Mouse (Mus musculus) CH12.LX (cell line): Measurements from ENCODE around the gene Kpnb1. TPM values are rescaled to one million over a fixed set of nuclear protein-coding genes. Genes with fewer than 3 reads are reported as not detected.
A peak's percentile ranks its signal among the peaks of the same experiment; 100 is the strongest.
"Not testable (repeated sequence)": the region's sequence is repeated elsewhere in the genome, so short reads cannot be mapped to it uniquely, and the experiment has no call there.

ENCODE experiments used
- DNase-seq: peaks from one replicate; pipeline ENCODE4 v3.0.0-alpha.2; 2013; ENCODE audit errors: extremely low read depth
- H3K27ac ChIP-seq: 2 replicates; pipeline ENCODE4 v1.5.1; 2012; ENCODE audit warnings: low read depth, mild to moderate bottlenecking, control low read depth, moderate library complexity; ENCODE audit not compliant: insufficient read depth
- H3K27me3 ChIP-seq: replicated peaks from 2 replicates; pipeline ENCODE3; 2012; ENCODE audit warnings: inconsistent platforms
- H3K36me3 ChIP-seq, 2 experiments: replicated peaks in 1 of 2; 2 replicates each; pipeline versions ENCODE3 to v1.6.1; 2012; ENCODE audit warnings: inconsistent platforms in 1 of 2, low read length in 1 of 2, mild to moderate bottlenecking in 1 of 2, mixed read lengths in 1 of 2, moderate library complexity in 1 of 2; ENCODE audit not compliant: control insufficient read depth in 1 of 2, insufficient read depth in 1 of 2
- H3K4me1 ChIP-seq, 2 experiments: 2 replicates each; pipeline ENCODE4 v1.6.1; 2012; ENCODE audit warnings: inconsistent platforms in 1 of 2, moderate library complexity in 1 of 2; ENCODE audit not compliant: insufficient read depth in 2 of 2, control insufficient read depth in 1 of 2
- H3K4me2 ChIP-seq: 2 replicates; pipeline ENCODE4 v1.6.1; 2012; ENCODE audit warnings: low read depth, mild to moderate bottlenecking, control low read depth; ENCODE audit not compliant: poor library complexity, insufficient read depth, severe bottlenecking
- H3K4me3 ChIP-seq, 3 experiments: fragments of 150-350 bp in 1 of 3; sonication (generic) in 1 of 3; replicated peaks in 1 of 3; 2 replicates each; pipeline versions ENCODE3 to v1.5.1; 2011 to 2012; ENCODE audit warnings: low read depth in 2 of 3, low read length in 2 of 3, mild to moderate bottlenecking in 2 of 3, moderate library complexity in 2 of 3, control low read depth in 1 of 3, improper control_type of control experiment in 1 of 3, inconsistent platforms in 1 of 3, mixed read lengths in 1 of 3; ENCODE audit not compliant: poor library complexity in 1 of 3
- H3K79me2 ChIP-seq: replicated peaks from 2 replicates; pipeline ENCODE4 v1.6.1; 2012; ENCODE audit warnings: mild to moderate bottlenecking, moderate library complexity; ENCODE audit not compliant: control insufficient read depth, poor library complexity, insufficient read depth, severe bottlenecking; ENCODE audit errors: extremely low read depth
- H3K9ac ChIP-seq: 2 replicates; pipeline ENCODE4 v1.6.1; 2012; ENCODE audit warnings: low read depth, mild to moderate bottlenecking, control low read depth, moderate library complexity; ENCODE audit not compliant: insufficient read depth
- H3K9me3 ChIP-seq: replicated peaks from 2 replicates; pipeline ENCODE3; 2012; ENCODE audit warnings: low read length, inconsistent platforms, mixed read lengths
- BHLHE40 ChIP-seq: IDR thresholded peaks from 2 replicates; pipeline ENCODE4 v1.6.1; 2011; ENCODE audit warnings: mild to moderate bottlenecking, low read depth, low read length, improper control_type of control experiment
- CHD2 ChIP-seq: IDR thresholded peaks from 2 replicates; pipeline ENCODE4 v1.6.1; 2011; ENCODE audit warnings: low read length, improper control_type of control experiment
- CTCF ChIP-seq, 2 experiments: IDR thresholded peaks in 1 of 2; conservative IDR thresholded peaks in 1 of 2; 2 replicates each; pipeline ENCODE4 v1.5.1; 2011 to 2012; ENCODE audit warnings: low read depth in 2 of 2, low read length in 2 of 2, improper control_type of control experiment in 1 of 2, inconsistent platforms in 1 of 2, mild to moderate bottlenecking in 1 of 2, moderate library complexity in 1 of 2
- ELF1 ChIP-seq: IDR thresholded peaks from 2 replicates; pipeline ENCODE4 v1.6.1; 2014; ENCODE audit warnings: low read depth, mild to moderate bottlenecking, inconsistent platforms, low read length, improper control_type of control experiment
- ETS1 ChIP-seq: conservative IDR thresholded peaks from 2 replicates; pipeline ENCODE4 v1.6.1; 2012; ENCODE audit warnings: low read depth, mild to moderate bottlenecking, inconsistent platforms, low read length, improper control_type of control experiment, moderate library complexity
- JUND ChIP-seq: conservative IDR thresholded peaks from 2 replicates; pipeline ENCODE4 v1.6.1; 2011; ENCODE audit warnings: low read depth, low read length, improper control_type of control experiment
- MAX ChIP-seq: IDR thresholded peaks from 2 replicates; pipeline ENCODE4 v1.6.1; 2011; ENCODE audit warnings: low read length, improper control_type of control experiment
- MAZ ChIP-seq: IDR thresholded peaks from 2 replicates; pipeline ENCODE4 v1.6.1; 2012; ENCODE audit warnings: low read depth, mild to moderate bottlenecking, inconsistent platforms, low read length, improper control_type of control experiment, moderate library complexity
- MXI1 ChIP-seq: IDR thresholded peaks from 2 replicates; pipeline ENCODE4 v1.6.1; 2011; ENCODE audit warnings: mild to moderate bottlenecking, low read depth, low read length, improper control_type of control experiment
- NELFE ChIP-seq: IDR thresholded peaks from 2 replicates; pipeline ENCODE4 v1.6.1; 2011; ENCODE audit warnings: low read depth, low read length, improper control_type of control experiment
- RCOR1 ChIP-seq: conservative IDR thresholded peaks from 2 replicates; pipeline ENCODE4 v1.6.1; 2012; ENCODE audit warnings: low read depth, mild to moderate bottlenecking, inconsistent platforms, low read length, improper control_type of control experiment
- TBP ChIP-seq: conservative IDR thresholded peaks from 2 replicates; pipeline ENCODE4 v1.6.1; 2011; ENCODE audit warnings: low read depth, low read length, improper control_type of control experiment
- USF2 ChIP-seq: conservative IDR thresholded peaks from 2 replicates; pipeline ENCODE4 v1.6.1; 2011; ENCODE audit warnings: low read depth, low read length, improper control_type of control experiment
- ZMIZ1 ChIP-seq: IDR thresholded peaks from 2 replicates; pipeline ENCODE4 v1.6.1; 2012; ENCODE audit warnings: low read depth, mild to moderate bottlenecking, inconsistent platforms, low read length, improper control_type of control experiment
- ZNF384 ChIP-seq: IDR thresholded peaks from 2 replicates; pipeline ENCODE4 v1.6.1; 2012; ENCODE audit warnings: low read depth, low read length, improper control_type of control experiment, inconsistent platforms
- dilution Hi-C: fragments of 300-500 bp; cut with MboI; formaldehyde crosslinking; loops from 2 replicates; pipeline ENCODE4 v1.14.3; 2020; ENCODE audit warnings: low sequenced_read_pairs; ENCODE audit not compliant: extremely low pct_unique_long_range_greater_than_20kb, extremely low pct_ligation_motif_present
- in situ Hi-C: fragments of 300-500 bp; cut with MboI; formaldehyde crosslinking; loops from 3 replicates; pipeline ENCODE4 v1.14.3; 2019; ENCODE audit warnings: low sequenced_read_pairs, low pct_ligation_motif_present, low pct_unique_long_range_greater_than_20kb, mixed read lengths
- polyA plus RNA-seq: library from polyadenylated mRNA; unstranded; fragments of >175 nt; gene quantifications from 2 replicates; pipeline ENCODE4 v1.2.1, GENCODE M21; 2012; ENCODE audit warnings: low read depth; ENCODE audit not compliant: insufficient read length
- total RNA-seq, 2 experiments: library from RNA; depleted of rRNA; stranded (reverse); fragments of 300-350 nt in 1 of 2; fragments of >200 nt in 1 of 2; gene quantifications; 2 replicates each; pipeline ENCODE4 v1.2.3; 2012 to 2014

Gene Kpnb1
- total and polyA plus RNA-seq, 3 experiments: 194 to 411 (median 234) TPM

GRCm38 (mm10) chr11:97189645-97190044, 2.0 kb upstream of the Kpnb1 start:
- H3K27me3 ChIP-seq: not testable (repeated sequence)
- H3K4me1 ChIP-seq: peaks cover 12 to 59% of the 10 kb centered on the region in 2 experiments
- peak; percentile 21; the same call in 1 of the 2 replicates for TF ChIP-seq MAX
- peak in 1 of 2 experiments; percentile 38; a peak in 2 of 4 replicates for TF ChIP-seq CTCF (conservative IDR thresholded peaks at IDR 0.05 in 1 of 2, IDR thresholded peaks at IDR 0.05 in 1 of 2; ENCODE audit: low read depth in 2 of 2, low read length in 2 of 2)
- 0 out of 2 replicates have a peak, but pooled peaks have one; percentile 45 for TF ChIP-seq ZNF384
- TF ChIP-seq, all 38 proteins: peak for 3; not testable (repeated sequence) for 35
- peak overlapping the region; percentile 21; the same call in 1 of the 2 replicates for H3K27ac ChIP-seq
- H3K4me2 ChIP-seq: peak overlapping the region; percentile 86
- H3K9me3 ChIP-seq, in situ Hi-C loops, dilution Hi-C loops, DNase-seq, H3K4me3 ChIP-seq: not testable (repeated sequence)
- peak overlapping the region; percentile 92; the same call in 1 of the 2 replicates for H3K9ac ChIP-seq
- H3K36me3 ChIP-seq: peaks cover 3 to 15% of the 10 kb centered on the region in 2 experiments
- H3K79me2 ChIP-seq: peaks cover 33% of the 10 kb centered on the region

DNA sequence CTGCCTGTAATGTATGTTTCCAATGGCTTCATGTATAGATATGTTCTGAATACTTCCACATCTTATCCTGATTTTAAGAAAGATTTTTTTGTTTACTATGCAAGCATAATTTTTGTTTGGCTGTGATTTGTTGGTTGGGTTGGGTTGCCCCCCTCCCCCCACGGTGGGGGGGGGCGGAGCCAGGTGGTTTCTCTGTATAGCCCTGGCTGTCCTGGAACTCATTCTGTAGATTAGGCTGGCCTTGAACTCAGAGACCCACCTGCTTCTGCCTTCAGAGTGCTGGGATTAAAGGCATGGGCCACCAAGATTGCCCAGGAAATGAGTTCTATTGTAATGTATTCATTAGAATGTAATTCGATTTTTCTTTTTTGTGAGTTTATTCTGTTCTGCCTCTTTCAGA, 1.6 kb upstream of the Kpnb1 start:
- in situ Hi-C loops: no loop called here
- Histone ChIP-seq H3K9me3 (no peaks in the 10 kb centered on the region), H3K27ac (peak overlapping the region; percentile 21; the same call in 1 of the 2 replicates), H3K4me3 (peak overlapping the region in 2 of 3 experiments; percentile 46 to 76), H3K79me2 (peaks cover 37% of the 10 kb centered on the region), H3K27me3 (no peaks in the 10 kb centered on the region), H3K4me2 (peak overlapping the region; percentile 86), H3K4me1 (peaks cover 12 to 59% of the 10 kb centered on the region in 2 experiments)
- dilution Hi-C loops: no loop called here
- peak; percentile 62 for DNase-seq
- no peak for TF ChIP-seq MXI1
- TF ChIP-seq ELF1: no peak
- TF ChIP-seq MAZ: peak; percentile 94
- no peak for TF ChIP-seq NELFE
- TF ChIP-seq USF2: 0 out of 2 replicates have a peak, but pooled peaks have one; percentile 17
- TF ChIP-seq CHD2: peak; percentile 74
- 0 out of 2 replicates have a peak, but pooled peaks have one; percentile 6 for TF ChIP-seq ZMIZ1
- no peak for TF ChIP-seq TBP
- no peak for TF ChIP-seq RCOR1
- no peak for TF ChIP-seq ETS1
- no peak for TF ChIP-seq JUND
- no peak for TF ChIP-seq BHLHE40
- TF ChIP-seq, all 38 proteins: peak for 4
- peaks cover 8 to 19% of the 10 kb centered on the region in 2 experiments for H3K36me3 ChIP-seq
- peak overlapping the region; percentile 92 for H3K9ac ChIP-seq
